Mouse (Mus musculus) hindbrain, postnatal 0 days (tissue): ENCODE results near the gene Auts2. TPM values are rescaled to one million over a fixed set of nuclear protein-coding genes. Genes with fewer than 3 reads are reported as not detected.

ENCODE experiments used
- ATAC-seq: fragments of 200-750 bp; cut with Nextera tagmentation; 2 replicates; pipeline ENCODE4 v1.8.0; 2017; ENCODE audit warnings: mild to moderate bottlenecking, moderate TSS enrichment, moderate library complexity
- DNase-seq: peaks from one replicate; pipeline ENCODE4 v3.0.0-alpha.2; 2015; ENCODE audit warnings: low spot score
- H3K27ac ChIP-seq: fragments of 300-500 bp; sonication (generic); 2 replicates; pipeline ENCODE4 v1.5.1; 2014; ENCODE audit warnings: mild to moderate bottlenecking
- H3K27me3 ChIP-seq: fragments of 300-500 bp; sonication (generic); 2 replicates; pipeline ENCODE4 v1.6.1; 2014; ENCODE audit warnings: low read length, mixed read lengths; ENCODE audit not compliant: insufficient read depth
- H3K36me3 ChIP-seq: fragments of 300-500 bp; sonication (generic); 2 replicates; pipeline ENCODE4 v1.6.1; 2014; ENCODE audit warnings: low read length, mixed read lengths; ENCODE audit not compliant: insufficient read depth
- H3K4me1 ChIP-seq: fragments of 300-500 bp; sonication (generic); 2 replicates; pipeline ENCODE4 v1.6.1; 2014; ENCODE audit warnings: antibody characterized with exemption, low read length, mixed read lengths; ENCODE audit not compliant: insufficient read depth
- H3K4me2 ChIP-seq: fragments of 300-500 bp; sonication (generic); 2 replicates; pipeline ENCODE4 v1.6.1; 2014; ENCODE audit warnings: low read depth, mild to moderate bottlenecking, low read length, moderate library complexity, mixed read lengths
- H3K4me3 ChIP-seq: fragments of 300-500 bp; sonication (generic); 2 replicates; pipeline ENCODE4 v1.5.1; 2014; ENCODE audit warnings: low read length
- H3K9ac ChIP-seq: fragments of 300-500 bp; sonication (generic); replicated peaks from 2 replicates; pipeline ENCODE4 v1.6.1; 2014; ENCODE audit warnings: mild to moderate bottlenecking, low read length, moderate library complexity, mixed read lengths
- H3K9me3 ChIP-seq: fragments of 300-500 bp; sonication (generic); 2 replicates; pipeline ENCODE4 v1.6.1; 2016; ENCODE audit warnings: low read length, mixed read lengths
- CTCF ChIP-seq: IDR thresholded peaks from 2 replicates; pipeline ENCODE4 v1.5.1; 2016; ENCODE audit warnings: antibody characterized with exemption, control low read depth, low read depth
- WGBS: fragments of 180-500 bp; shearing (Covaris S2); extraction: QIAGEN DNeasy Blood & Tissue Kit; methylation state at CpG from one replicate; pipeline ENCODE4 v1.1.7; 2014; 5-methylcytosine and 5-hydroxymethylcytosine counted together
- polyA plus RNA-seq: library from polyadenylated mRNA; unstranded; fragments of >200 nt; fragmentation: Nextera tagmentation; extraction: Ambion mirVana; gene quantifications from 2 replicates; pipeline ENCODE4 v1.2.1, GENCODE M21; 2015
- total RNA-seq: library from RNA; depleted of rRNA; stranded (reverse); fragments of >200 nt; gene quantifications from 2 replicates; pipeline ENCODE4 v1.2.3, GENCODE M21; 2014

Auts2 gene
- total and polyA plus RNA-seq, 2 experiments from 2014 or later: 39.3 to 54.9 TPM

DNA sequence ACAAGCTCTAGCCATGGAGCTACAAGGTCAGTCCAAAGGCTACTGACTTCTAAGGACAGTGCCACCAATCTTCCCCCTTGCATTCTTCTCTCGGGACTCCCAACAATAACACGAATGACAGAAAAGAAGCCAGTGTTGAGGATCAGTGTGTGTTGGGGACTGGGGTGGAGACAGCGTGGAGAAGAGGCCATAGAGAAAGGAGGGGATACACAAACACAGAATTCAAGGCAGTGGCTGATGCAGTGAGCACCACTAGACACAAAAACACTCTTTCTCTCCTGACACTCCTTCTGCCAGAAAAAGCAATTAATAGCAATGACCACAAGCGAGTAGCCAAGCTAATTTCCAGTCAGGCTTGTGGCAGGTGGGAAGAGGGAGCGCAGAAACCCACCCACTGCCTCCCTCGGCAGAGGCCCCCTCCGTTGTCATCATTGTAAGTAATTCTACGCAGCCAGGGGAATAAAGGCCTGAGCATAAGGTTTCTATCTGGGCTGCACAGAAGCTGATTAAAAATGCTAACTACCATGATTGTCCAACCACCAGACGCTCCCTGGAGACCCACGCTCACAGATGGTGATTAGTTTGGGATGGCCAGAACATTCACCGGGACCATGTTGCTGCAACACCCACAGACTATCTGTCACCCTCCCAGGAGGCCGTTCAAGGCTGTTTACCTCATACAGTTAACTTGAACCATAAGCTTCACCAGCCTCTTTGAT, 862.9 kb downstream of the Auts2 start:
- no peak overlapping the region for H3K4me2 ChIP-seq
- no peak overlapping the region for H3K4me3 ChIP-seq
- TF ChIP-seq CTCF: no peak
- 27% methylated on average over 12 of the region's 12 CpGs for WGBS
- H3K9ac ChIP-seq: no peak overlapping the region
- no peaks in the 10 kb centered on the region for H3K27me3 ChIP-seq
- peak overlapping the region; percentile 11; the same call in 1 of the 2 replicates for H3K27ac ChIP-seq
- DNase-seq (peak; percentile 70), ATAC-seq (peak; percentile 63)
- no peaks in the 10 kb centered on the region for H3K9me3 ChIP-seq
- H3K36me3 ChIP-seq: no peaks in the 10 kb centered on the region
- peaks cover 10% of the 10 kb centered on the region; the same call in 1 of the 2 replicates for H3K4me1 ChIP-seq

DNA sequence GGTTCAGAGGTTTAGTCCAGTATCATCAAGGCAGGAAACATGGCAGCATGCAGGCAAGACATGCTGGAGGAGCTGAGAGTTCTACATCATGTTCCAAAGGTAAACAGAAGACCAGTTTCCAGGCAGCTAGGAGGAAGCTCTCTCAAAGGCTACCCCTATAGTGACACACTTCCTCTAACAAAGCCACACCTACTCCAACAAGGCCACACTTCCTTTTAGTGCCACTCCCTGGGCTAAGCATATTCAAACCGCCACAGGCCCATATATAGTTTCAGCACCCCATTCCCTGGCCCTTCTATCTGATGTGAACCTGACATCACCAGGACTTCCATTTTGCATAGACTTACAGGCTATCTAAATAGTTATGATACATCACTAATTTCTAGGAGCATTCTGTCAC, 863.6 kb downstream of the Auts2 start:
- H3K9me3 ChIP-seq: no peaks in the 10 kb centered on the region
- no peak for ATAC-seq
- TF ChIP-seq CTCF: no peak
- H3K4me1 ChIP-seq: peaks cover 10% of the 10 kb centered on the region; the same call in 1 of the 2 replicates
- H3K27me3 ChIP-seq: no peaks in the 10 kb centered on the region
- 88% methylated on average over 1 of the region's 1 CpGs for WGBS
- H3K4me3 ChIP-seq: no peak overlapping the region
- H3K9ac ChIP-seq: no peak overlapping the region
- no peaks in the 10 kb centered on the region for H3K36me3 ChIP-seq
- no peak overlapping the region for H3K27ac ChIP-seq
- no peak overlapping the region for H3K4me2 ChIP-seq
- no peak for DNase-seq

DNA sequence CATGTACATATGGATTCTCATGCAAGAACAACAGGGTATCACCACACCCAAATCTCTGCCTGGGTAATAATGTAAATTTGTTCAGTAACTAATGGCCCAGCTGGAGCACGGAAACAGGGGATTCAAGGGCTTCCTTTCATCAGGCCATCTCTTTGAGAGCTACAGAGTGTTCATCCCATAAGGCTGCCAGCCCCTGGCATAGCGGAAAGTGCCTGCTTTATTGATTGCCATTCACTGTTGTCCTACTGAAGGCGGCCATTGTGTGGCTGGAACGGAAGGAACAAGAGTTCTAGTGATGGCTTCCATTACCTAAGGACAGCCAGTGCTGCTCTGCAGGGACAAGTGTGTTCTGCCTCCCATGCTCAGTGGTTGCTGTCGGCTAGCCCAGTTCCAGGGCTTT, 865.6 kb downstream of the Auts2 start:
- Histone ChIP-seq H3K36me3 (no peaks in the 10 kb centered on the region), H3K9ac (no peak overlapping the region), H3K27ac (no peak overlapping the region), H3K4me3 (no peak overlapping the region), H3K4me2 (no peak overlapping the region), H3K27me3 (no peaks in the 10 kb centered on the region), H3K4me1 (peaks cover 10% of the 10 kb centered on the region; the same call in 1 of the 2 replicates), H3K9me3 (no peaks in the 10 kb centered on the region)
- WGBS: 61% methylated on average over 5 of the region's 5 CpGs
- peak; percentile 64; the same call in 1 of the 2 replicates for ATAC-seq
- no peak for TF ChIP-seq CTCF
- peak; percentile 61 for DNase-seq

DNA sequence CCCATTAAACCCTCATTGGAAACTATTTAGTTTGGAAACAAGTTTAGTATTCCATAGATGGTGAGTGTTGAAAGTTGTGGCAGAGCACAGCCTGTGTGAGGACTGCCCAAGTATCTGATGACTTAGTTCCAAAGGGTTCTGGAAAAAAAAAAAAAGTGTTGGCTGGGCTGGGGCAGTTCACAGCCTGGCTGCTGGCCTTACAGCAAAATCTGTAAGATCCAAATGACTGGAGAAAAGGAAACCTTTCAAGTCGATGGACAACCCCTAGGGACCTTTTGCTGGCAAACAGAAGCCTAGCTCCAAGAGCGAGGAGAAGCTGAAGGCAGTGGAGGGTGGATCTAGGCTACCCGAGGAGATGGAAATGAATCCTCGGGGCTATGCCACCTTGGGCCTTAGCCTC, 869.4 kb downstream of the Auts2 start:
- ATAC-seq (no peak), DNase-seq (no peak)
- no peak overlapping the region for H3K27ac ChIP-seq
- H3K36me3 ChIP-seq: no peaks in the 10 kb centered on the region
- TF ChIP-seq CTCF: no peak
- no peak overlapping the region for H3K9ac ChIP-seq
- no peak overlapping the region for H3K4me2 ChIP-seq
- WGBS: 67% methylated on average over 4 of the region's 4 CpGs
- no peak overlapping the region for H3K4me3 ChIP-seq
- H3K9me3 ChIP-seq: no peaks in the 10 kb centered on the region
- H3K27me3 ChIP-seq: no peaks in the 10 kb centered on the region
- H3K4me1 ChIP-seq: no peaks in the 10 kb centered on the region

DNA sequence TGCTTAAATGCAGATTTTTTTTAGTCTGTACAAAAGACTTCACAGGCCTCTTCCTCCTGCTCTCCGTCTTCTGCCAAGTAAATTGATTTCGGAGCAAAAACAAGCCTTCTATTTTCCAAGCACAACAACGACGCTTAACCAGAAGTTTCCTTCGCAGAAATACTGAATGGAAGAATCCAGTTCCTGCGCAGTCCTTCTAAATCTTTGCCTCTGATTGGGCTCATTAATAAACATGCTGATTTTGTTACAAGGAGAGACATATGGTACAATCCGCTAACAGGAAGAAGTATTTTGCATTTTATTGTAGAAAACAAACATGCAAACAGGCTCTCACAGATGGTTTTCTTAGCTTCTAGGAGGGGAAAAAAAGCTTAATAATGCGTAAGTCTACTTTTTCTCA, 878.1 kb downstream of the Auts2 start:
- H3K4me1 ChIP-seq: no peaks in the 10 kb centered on the region
- H3K27me3 ChIP-seq: no peaks in the 10 kb centered on the region
- ATAC-seq (no peak), DNase-seq (no peak)
- H3K4me3 ChIP-seq: no peak overlapping the region
- 52% methylated on average over 8 of the region's 8 CpGs for WGBS
- H3K9me3 ChIP-seq: no peaks in the 10 kb centered on the region
- no peak overlapping the region for H3K27ac ChIP-seq
- no peak for TF ChIP-seq CTCF
- no peaks in the 10 kb centered on the region for H3K36me3 ChIP-seq
- H3K4me2 ChIP-seq: no peak overlapping the region
- H3K9ac ChIP-seq: no peak overlapping the region

DNA sequence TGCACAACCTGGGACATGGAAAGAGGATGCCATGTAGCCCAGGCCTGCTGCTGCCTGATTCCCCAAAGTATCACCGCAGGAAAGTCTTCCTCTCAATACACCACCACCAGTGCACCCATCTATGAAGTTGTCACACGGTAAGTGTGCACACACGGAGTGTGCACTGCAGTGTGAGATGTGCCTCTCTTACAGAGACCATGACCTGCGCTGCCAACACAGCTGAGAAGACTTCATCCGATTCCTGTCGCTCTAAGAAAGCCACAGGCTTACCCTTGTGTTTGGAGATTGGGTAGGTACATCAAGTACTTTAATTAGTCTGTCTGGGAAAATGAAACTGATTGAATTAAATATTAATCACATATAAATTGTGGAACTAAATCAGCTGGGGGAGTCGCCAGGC, 878.5 kb downstream of the Auts2 start:
- H3K36me3 ChIP-seq: no peaks in the 10 kb centered on the region
- no peak overlapping the region for H3K27ac ChIP-seq

DNA sequence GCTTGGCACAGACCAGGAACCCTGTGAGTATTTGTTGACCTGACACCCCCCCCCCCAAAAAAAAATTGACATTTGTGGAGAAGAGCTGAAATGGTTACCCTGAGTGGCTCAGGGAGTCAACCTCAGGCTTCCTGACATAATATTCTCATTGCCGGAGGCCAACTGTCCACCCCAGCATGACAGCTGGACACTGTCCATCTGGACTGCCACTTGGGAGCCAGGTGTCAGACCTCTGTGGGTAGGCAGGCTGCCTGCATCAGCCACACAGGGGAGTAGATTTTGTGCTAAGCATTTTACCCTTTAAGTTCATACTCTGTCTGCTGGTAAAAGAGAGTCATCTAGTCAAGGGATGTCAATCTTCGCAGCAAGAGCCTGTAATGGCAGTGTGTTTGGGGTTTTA, 880.5 kb downstream of the Auts2 start:
- Histone ChIP-seq H3K4me3 (no peak overlapping the region), H3K9ac (no peak overlapping the region), H3K27me3 (no peaks in the 10 kb centered on the region), H3K36me3 (no peaks in the 10 kb centered on the region), H3K4me1 (no peaks in the 10 kb centered on the region), H3K9me3 (no peaks in the 10 kb centered on the region), H3K27ac (no peak overlapping the region), H3K4me2 (no peak overlapping the region)
- ATAC-seq: no peak
- WGBS: 68% methylated on average over 2 of the region's 2 CpGs
- DNase-seq: no peak
- TF ChIP-seq CTCF: no peak

More for the DNA sequence above, 878.5 kb downstream of the Auts2 start:
- no peak for ATAC-seq
- no peaks in the 10 kb centered on the region for H3K4me1 ChIP-seq
- H3K9me3 ChIP-seq: no peaks in the 10 kb centered on the region
- no peaks in the 10 kb centered on the region for H3K27me3 ChIP-seq
- no peak for TF ChIP-seq CTCF
- WGBS: 74% methylated on average over 7 of the region's 7 CpGs
- no peak for DNase-seq
- no peak overlapping the region for H3K4me2 ChIP-seq
- no peak overlapping the region for H3K9ac ChIP-seq
- no peak overlapping the region for H3K4me3 ChIP-seq
